Mouse (Mus musculus) ZHBTc4 (cell line): ENCODE results near the gene Bhlhe23.

Experiments used
- DNase-seq: peaks from one replicate; pipeline ENCODE4 v3.0.0-alpha.2; 2011; ENCODE audit warnings: low read depth, low spot score

The Bhlhe23 gene

GRCm38 (mm10) chr2:180775223-180775622 lies 1.5 kb downstream of the Bhlhe23 start:
- peak; percentile 23 for DNase-seq

- no peak for DNase-seq
Observed at GRCm38 (mm10) chr2:180765713-180766112, 11.0 kb downstream of the Bhlhe23 start.

DNA sequence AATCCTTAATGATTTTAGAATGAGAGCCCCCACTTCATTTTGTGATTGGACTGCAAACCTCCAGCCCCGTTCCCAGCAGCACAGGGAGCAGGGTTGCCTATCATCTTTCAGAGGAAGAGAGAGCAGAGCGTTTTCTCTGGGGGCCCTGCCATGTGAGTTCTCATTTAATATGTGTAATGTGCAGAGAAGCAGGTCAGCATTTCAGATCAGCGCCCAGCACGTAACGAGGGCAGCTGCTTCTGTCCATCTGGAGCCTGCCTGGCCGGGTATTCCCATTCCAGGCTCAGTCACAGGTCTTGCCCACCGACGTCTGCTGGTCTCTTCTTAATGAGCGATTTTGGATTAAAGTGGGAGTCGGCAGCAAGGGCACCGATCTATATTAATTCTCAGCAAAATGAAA lies 11.7 kb downstream of the Bhlhe23 start:
- DNase-seq, result no peak

- DNase-seq, result no peak
Observed at GRCm38 (mm10) chr2:180758513-180759263, 18.0 kb downstream of the Bhlhe23 start.

GRCm38 (mm10) chr2:180756786-180757185 lies 19.9 kb downstream of the Bhlhe23 start:
- no peak for DNase-seq

DNA sequence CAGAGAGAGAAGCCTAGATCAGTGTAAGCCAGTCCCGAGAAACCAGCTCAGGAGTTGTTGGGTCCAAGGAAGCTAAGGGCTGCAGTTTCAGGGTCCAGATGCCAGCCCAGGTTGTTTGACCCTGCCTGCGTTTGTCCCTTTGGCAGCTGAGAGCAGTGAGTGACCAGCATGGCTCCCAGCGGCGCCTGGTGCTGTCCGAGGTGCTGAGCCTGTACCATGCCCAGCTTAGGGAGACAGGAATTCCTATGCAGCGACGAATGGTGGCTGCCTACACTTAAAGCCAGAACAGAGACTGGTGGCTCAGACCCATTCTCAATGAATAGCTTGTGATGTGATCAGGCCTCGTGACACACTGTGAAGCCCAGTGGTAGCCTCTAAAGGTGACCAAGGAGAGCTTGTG lies 20.8 kb downstream of the Bhlhe23 start:
- peak; percentile 66 for DNase-seq

DNA sequence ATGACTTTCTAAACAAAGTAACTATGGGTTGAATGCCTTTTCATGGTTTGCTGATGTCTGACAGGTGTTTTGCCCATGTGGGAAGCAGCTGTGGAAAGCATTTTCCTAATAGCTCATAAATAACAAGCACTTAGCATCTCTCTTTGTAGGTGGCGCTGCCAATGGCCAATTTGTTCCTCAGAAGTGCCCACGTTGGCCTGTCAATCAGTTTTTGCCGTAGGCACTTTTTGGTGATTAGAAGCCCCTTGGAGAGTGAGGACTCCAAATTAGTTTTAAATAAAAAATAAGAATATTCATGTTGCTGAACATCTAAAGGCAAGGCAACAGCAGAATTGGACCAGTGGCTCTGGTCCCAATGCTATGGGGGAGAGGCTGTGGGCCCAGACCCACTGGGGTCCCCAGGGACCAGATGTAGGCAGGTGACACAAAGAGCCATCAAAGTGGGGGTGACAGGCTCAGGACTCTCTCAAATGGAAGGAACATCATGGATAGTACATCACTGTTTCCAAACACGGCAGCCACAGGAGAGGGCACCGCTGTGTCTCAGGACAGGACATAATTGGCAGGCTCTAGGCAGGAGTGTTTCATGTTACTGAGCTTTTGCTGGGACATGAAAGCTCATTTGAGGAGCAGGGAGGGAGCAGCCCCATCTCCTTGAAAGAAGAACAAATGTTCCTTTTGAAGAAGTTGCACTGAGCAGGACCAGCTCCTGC lies 21.6 kb downstream of the Bhlhe23 start:
- DNase-seq, result no peak

- DNase-seq, result no peak
Observed at GRCm38 (mm10) chr2:180748904-180749303, 27.8 kb downstream of the Bhlhe23 start.

- no peak for DNase-seq
Observed at GRCm38 (mm10) chr2:180746569-180747192, 30.0 kb downstream of the Bhlhe23 start.

DNA sequence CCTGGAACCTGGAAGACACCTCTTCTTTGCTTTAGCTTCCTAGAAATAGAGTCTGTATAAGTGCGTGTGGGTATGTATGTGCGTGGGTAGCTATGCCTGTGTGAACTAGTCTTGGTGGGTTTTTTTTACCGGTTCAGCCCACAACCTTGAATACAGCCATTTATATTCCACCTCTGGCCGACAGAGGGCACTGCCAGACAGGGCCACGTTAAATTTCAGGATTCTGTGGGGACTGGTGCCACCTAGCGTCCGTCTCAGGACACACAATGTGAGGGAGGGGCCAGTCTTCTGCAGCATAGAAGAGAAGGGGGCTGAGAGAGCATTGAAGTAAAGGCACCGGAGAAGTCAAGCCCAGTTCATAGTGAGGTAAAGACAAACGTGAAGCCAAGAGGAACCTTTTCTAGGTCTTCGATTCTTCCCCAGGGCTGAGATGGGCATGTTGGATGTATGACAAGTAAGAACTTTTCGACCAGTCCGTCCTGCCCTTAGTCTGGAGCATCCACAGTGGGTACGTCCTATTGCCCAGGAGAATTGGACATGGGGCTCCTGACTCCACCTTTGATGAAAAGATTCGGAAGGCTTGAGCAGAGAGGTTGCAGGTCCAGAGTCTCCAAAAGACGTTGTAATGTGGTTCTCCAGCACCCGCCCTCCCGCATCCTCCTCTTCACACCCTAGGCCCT lies 31.3 kb downstream of the Bhlhe23 start:
- peak; percentile 91 for DNase-seq

DNA sequence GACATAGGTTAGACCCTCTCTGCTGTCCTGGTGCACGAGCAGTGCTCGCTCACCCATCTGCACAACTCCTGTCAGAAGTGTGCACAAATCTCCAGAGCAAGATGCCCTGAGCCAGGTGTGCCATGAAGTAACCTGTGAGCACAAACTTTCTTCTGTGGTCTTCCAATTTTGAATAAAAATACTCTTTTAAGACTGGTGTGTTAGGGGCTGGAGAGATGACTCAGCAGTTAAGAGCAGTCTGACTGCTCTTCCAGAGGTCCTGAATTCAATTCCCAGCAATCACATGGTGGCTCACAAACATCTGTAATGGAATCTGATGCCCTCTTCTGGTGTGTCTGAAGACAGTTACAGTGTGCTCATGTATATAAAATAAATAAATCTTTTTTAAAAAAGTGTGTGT lies 33.4 kb downstream of the Bhlhe23 start:
- DNase-seq, result no peak

- DNase-seq, result no peak
Observed at GRCm38 (mm10) chr2:180742820-180743219, 33.9 kb downstream of the Bhlhe23 start.

DNA sequence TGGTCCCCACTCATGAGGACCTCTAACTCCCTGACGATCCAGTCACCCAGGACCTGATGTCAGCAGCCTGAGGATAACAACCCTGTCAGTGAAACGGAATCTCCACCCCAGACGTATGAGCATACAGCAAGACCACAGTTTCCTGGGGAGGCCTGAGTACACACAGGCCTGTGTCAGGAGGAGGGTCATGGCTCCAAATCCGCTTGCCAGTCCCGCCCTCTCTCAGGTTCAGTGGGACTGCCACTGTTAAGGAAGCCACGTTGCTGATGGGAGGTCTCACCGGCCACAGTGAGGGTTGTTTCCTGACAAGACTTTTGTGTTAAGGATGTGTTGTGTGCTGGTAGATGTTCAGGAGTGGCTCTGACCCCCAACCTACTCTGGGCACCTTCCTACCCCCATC lies 35.3 kb downstream of the Bhlhe23 start:
- no peak for DNase-seq

DNA sequence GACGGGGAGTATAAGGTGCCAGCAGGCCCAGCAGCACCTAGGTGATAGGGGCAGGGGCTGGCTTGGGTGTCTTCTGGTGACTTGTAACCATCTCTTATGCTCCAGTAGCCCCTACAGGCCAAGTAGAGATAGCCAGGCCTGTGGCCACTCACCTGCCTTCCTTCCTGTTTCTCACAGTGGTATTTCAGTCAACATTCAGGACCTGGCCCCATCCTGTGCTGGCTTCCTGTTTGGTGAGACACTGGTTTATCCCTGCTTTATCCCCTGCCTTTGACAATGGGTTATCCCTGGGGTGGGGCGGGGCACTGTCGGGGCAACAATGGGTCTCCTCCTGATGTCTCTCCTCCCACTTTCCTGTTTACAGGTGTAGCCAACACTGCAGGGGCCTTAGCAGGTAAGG lies 36.4 kb downstream of the Bhlhe23 start:
- DNase-seq, result peak; percentile 92

DNA sequence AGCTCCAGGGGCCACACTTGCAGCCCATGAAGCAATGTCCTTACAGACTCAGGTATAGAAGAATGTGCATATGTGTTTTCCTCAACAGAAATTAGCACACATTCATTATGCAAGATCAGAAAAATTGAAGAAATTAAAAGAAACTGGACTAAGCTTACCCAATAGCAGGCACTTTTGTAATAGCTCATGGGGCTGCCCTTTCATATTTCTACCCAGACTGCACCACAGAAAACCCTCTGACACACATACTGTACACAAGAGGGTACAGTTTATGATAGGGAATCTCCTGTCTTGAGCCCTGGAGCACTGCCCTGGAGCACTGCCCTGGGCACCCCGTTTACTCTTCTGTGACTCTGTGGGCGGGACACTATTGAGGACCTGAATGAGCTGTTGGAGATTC lies 38.7 kb downstream of the Bhlhe23 start:
- no peak for DNase-seq

GRCm38 (mm10) chr2:180735232-180735631 lies 41.5 kb downstream of the Bhlhe23 start:
- no peak for DNase-seq

DNA sequence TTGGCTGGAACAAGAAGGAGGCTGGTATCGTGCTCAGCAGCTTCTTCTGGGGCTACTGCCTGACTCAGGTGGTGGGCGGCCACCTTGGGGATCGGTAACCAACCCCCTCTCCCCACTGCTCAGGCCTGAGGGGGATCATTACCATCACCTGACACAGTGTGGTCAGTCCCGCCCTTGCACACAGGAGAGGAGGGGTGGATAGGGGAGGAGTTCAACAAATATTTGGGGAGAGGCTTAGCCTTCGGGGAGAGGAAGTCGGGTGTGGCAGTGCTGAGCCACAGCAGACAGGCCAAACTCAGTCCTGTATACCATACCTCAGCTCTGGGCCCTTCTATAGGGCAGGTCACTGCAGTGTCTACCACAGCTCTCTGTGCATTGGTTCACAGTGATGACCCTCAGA lies 44.7 kb downstream of the Bhlhe23 start:
- peak; percentile 61 for DNase-seq

DNA sequence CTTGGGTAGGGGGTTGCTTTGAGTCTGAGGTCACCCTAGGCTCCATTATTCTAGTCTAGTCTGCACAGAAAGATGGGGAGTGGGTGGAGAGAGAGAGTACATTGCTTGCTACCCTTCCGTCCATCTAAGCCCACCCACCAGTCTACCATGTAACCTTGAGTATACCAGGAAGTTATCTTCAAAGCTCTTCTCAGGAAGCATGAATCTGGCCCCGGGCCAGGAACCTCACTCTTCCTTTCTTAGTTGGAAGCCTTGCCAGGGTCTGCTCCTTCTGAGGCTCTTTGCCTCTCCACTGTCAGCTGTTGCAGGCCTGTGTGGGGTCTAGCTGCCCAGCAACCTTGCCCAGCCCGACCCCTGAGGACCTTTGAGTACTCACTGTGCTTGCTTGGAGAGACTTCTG lies 45.7 kb downstream of the Bhlhe23 start:
- DNase-seq, result peak; percentile 38

DNA sequence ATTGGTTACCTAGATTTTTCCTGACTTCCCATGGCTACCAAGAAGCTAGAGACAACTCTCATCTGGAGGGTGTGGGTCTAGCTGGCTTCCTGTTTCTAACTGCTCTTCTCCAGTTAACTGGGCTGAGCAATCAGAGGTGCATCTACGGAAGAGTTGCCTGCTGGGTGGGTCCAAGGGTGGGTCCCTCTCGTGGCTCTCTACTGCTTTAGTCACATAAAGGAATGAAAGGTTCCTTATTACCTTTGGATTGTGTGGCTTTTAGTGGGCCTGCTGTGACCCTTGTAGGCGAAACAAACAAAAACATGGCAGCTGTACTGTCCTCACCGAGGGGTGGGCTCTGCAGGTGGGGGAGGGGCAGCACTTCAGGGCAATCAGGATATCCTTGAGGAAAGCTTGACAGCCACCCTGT lies 49.1 kb downstream of the Bhlhe23 start:
- peak; percentile 97 for DNase-seq

DNA sequence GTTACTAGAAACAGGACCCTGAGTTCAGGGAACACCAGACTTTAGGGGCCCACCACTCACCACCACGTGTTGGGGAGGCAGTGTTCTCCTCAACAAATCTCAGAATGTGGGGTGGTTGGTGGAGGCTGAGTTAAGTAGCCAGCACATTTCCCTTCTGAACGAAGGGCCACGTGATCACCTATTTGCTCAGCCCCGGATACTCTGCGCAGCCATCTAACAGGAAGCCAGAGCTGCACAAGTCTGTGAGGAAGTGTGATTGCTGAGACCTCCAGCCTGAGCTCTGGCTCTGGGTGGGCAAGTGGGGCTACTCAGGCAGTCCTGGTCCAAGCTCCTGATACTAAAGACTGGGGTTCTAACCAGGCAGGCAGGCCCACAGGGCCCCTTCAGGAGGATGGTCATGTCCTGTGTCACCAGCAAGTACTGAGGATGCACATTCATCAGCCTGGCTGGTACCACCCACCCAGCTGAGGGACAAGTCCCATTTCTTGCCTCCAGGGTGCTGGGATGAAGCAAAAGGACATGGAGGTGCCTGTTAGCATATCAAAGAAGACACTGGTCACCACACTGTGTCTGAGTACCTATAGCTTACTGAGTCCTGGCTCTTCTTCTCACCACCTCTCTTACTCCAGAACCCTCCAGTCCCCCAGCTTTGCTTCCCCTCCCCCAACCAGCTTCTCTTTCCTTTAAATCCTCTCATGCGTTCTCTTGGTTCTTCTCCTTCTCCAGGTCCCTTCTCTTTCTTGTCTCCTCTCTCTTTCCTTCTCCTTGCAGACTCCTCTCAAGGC lies 49.9 kb downstream of the Bhlhe23 start:
- DNase-seq, result peak; percentile 73

- no peak for DNase-seq
Observed at GRCm38 (mm10) chr2:180725856-180726629, 50.7 kb downstream of the Bhlhe23 start.
